Mouse (Mus musculus) cerebellum, adult 9-11 months (tissue): ENCODE data around the gene Cast.

Source experiments
- DNase-seq: peaks from one replicate; pipeline ENCODE4 v3.0.0; 2022

Cast gene

GRCm38 (mm10) chr13:74808152-74808929 lies at the start of gene Cast:
Gene Cast, minus strand, starts transcription at chr13:74808810.
- peak; percentile 4 for DNase-seq

GRCm38 (mm10) chr13:74854338-74855047 lies 45.9 kb upstream of the Cast start:
- DNase-seq: peak; percentile 34

GRCm38 (mm10) chr13:74850823-74851222 lies 42.2 kb upstream of the Cast start:
- no peak for DNase-seq

GRCm38 (mm10) chr13:74845886-74846285 lies 37.3 kb upstream of the Cast start:
- no peak for DNase-seq

GRCm38 (mm10) chr13:74834543-74834942 lies 25.9 kb upstream of the Cast start:
- DNase-seq: no peak

GRCm38 (mm10) chr13:74822095-74822494 lies 13.5 kb upstream of the Cast start:
- no peak for DNase-seq

GRCm38 (mm10) chr13:74815753-74816152 lies 7.1 kb upstream of the Cast start:
- no peak for DNase-seq

GRCm38 (mm10) chr13:74807446-74808151 lies 1.0 kb downstream of the Cast start:
- DNase-seq: peak; percentile 1

GRCm38 (mm10) chr13:74806934-74807333 lies 1.7 kb downstream of the Cast start:
- DNase-seq: no peak

GRCm38 (mm10) chr13:74794435-74794834 lies 14.2 kb downstream of the Cast start:
- no peak for DNase-seq

GRCm38 (mm10) chr13:74787681-74788080 lies 20.9 kb downstream of the Cast start:
- no peak for DNase-seq

- no peak for DNase-seq
These were observed 36.5 kb downstream of the Cast start for GRCm38 (mm10) chr13:74772151-74772550.

- DNase-seq: peak; percentile 78
These were observed 38.1 kb downstream of the Cast start for GRCm38 (mm10) chr13:74770480-74770879.

- DNase-seq: no peak
These were observed 38.7 kb downstream of the Cast start for GRCm38 (mm10) chr13:74769871-74770270.

- no peak for DNase-seq
These were observed 41.4 kb downstream of the Cast start for GRCm38 (mm10) chr13:74767186-74767585.

GRCm38 (mm10) chr13:74762741-74763140 lies 45.9 kb downstream of the Cast start:
- no peak for DNase-seq

- no peak for DNase-seq
These were observed 49.5 kb downstream of the Cast start for GRCm38 (mm10) chr13:74759152-74759551.

GRCm38 (mm10) chr13:74743219-74743618 lies 65.4 kb downstream of the Cast start:
- no peak for DNase-seq

GRCm38 (mm10) chr13:74736396-74736795 lies 72.2 kb downstream of the Cast start:
- no peak for DNase-seq

- DNase-seq: no peak
These were observed 72.8 kb downstream of the Cast start for GRCm38 (mm10) chr13:74735834-74736233.

- DNase-seq: no peak
These were observed 74.9 kb downstream of the Cast start for GRCm38 (mm10) chr13:74733726-74734125.

GRCm38 (mm10) chr13:74719002-74719401 lies 89.6 kb downstream of the Cast start:
- no peak for DNase-seq

- no peak for DNase-seq
These were observed 112.4 kb downstream of the Cast start for GRCm38 (mm10) chr13:74696225-74696624.
